Mouse (Mus musculus) midbrain, embryonic 14.5 days (tissue): ENCODE measurements around the gene Fam136a. TPM values are rescaled to one million over a fixed set of nuclear protein-coding genes. Genes with fewer than 3 reads are reported as not detected.
A peak's percentile ranks its signal among the peaks of the same experiment; 100 is the strongest.

Source experiments
- ATAC-seq: fragments of 200-750 bp; cut with Nextera tagmentation; 2 replicates; pipeline ENCODE4 v1.8.0; 2017; ENCODE audit warnings: moderate number of reproducible peaks, moderate library complexity; ENCODE audit not compliant: low FRiP score, low TSS enrichment
- DNase-seq: peaks from one replicate; pipeline ENCODE4 v3.0.0-alpha.2; 2015
- H3K27ac ChIP-seq: fragments of 300-500 bp; sonication (generic); replicated peaks from 2 replicates; pipeline ENCODE4 v1.5.1; 2014; ENCODE audit warnings: mild to moderate bottlenecking, low read depth, low read length, moderate library complexity
- H3K27me3 ChIP-seq: fragments of 300-500 bp; sonication (generic); 2 replicates; pipeline ENCODE4 v1.6.1; 2014; ENCODE audit warnings: low read length, control low read depth, mixed read lengths; ENCODE audit not compliant: control insufficient read depth, insufficient read depth
- H3K36me3 ChIP-seq: fragments of 300-500 bp; sonication (generic); 2 replicates; pipeline ENCODE4 v1.6.1; 2014; ENCODE audit warnings: low read length, control low read depth; ENCODE audit not compliant: control insufficient read depth, insufficient read depth
- H3K4me1 ChIP-seq: fragments of 300-500 bp; sonication (generic); 2 replicates; pipeline ENCODE4 v1.6.1; 2014; ENCODE audit warnings: mild to moderate bottlenecking, antibody characterized with exemption, low read length, control low read depth; ENCODE audit not compliant: control insufficient read depth, insufficient read depth
- H3K4me2 ChIP-seq: fragments of 300-500 bp; sonication (generic); 2 replicates; pipeline ENCODE4 v1.6.1; 2014; ENCODE audit warnings: mild to moderate bottlenecking, low read length, moderate library complexity
- H3K4me3 ChIP-seq: fragments of 300-500 bp; sonication (generic); replicated peaks from 2 replicates; pipeline ENCODE4 v1.5.1; 2014; ENCODE audit warnings: low read depth, low read length
- H3K9ac ChIP-seq: fragments of 300-500 bp; sonication (generic); replicated peaks from 2 replicates; pipeline ENCODE4 v1.6.1; 2014; ENCODE audit warnings: mild to moderate bottlenecking, low read length, moderate library complexity
- H3K9me3 ChIP-seq: fragments of 300-500 bp; sonication (generic); 2 replicates; pipeline ENCODE4 v1.6.1; 2016; ENCODE audit warnings: low read length, control low read depth, mixed read lengths; ENCODE audit not compliant: control insufficient read depth
- WGBS: fragments of 180-500 bp; shearing (Covaris S2); extraction: QIAGEN DNeasy Blood & Tissue Kit; methylation state at CpG from one replicate; pipeline ENCODE4 v1.1.7; 2014; 5-methylcytosine and 5-hydroxymethylcytosine counted together
- polyA plus RNA-seq: library from polyadenylated mRNA; unstranded; fragments of >200 nt; fragmentation: Nextera tagmentation; extraction: Ambion mirVana; gene quantifications from 2 replicates; pipeline ENCODE4 v1.2.1, GENCODE M21; 2014

The Fam136a gene
- polyA plus RNA-seq, 1 experiment from 2014 or later: 130 TPM

DNA sequence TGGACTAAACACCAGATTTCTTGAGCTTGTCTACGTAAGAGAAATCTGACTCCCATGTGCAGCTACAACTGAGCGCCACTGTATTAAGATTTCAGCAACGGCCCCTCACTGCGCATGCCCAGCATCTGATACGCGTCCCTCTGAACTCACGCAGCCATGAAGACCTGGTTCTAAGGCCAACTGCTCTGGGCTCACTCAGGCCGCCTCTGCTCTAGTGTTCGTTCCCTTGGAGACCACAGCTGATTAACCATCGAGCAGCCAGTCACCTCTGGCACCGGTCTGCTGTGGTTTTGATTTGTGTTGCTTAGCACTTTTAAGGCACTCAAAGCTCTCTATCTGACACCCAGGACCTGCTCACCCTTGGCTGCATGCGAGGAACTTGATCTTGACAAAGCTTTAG is 21.9 kb downstream of the Fam136a start:
- Histone ChIP-seq H3K4me3 (no peak overlapping the region), H3K4me1 (no peaks in the 10 kb centered on the region), H3K27me3 (no peaks in the 10 kb centered on the region), H3K36me3 (peaks cover 75% of the 10 kb centered on the region), H3K9me3 (no peaks in the 10 kb centered on the region), H3K4me2 (no peak overlapping the region), H3K27ac (no peak overlapping the region), H3K9ac (no peak overlapping the region)
- no peak for ATAC-seq
- 86% methylated on average over 12 of the region's 12 CpGs for WGBS
- DNase-seq: no peak

DNA sequence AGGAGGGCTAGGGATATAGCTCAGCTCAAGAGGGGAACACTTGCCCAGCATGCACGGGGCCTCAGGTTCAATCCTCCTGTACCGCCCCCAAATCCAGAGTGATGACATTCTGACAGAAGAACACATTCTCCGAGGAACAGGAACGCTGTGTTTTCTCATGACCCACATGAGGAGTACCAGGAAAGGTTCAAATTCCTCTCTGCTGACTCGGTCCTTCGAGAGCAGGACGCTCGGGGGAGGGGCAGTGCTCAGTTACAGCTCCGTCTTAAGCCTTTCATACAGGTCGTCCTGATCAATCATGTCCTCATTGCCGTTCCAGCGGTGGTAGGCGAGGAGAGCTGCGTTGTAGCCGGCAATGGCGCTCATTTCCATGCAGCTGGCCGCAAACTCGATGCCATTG is 23.0 kb downstream of the Fam136a start:
- Histone ChIP-seq H3K4me3 (no peak overlapping the region), H3K4me2 (no peak overlapping the region), H3K27me3 (no peaks in the 10 kb centered on the region), H3K27ac (no peak overlapping the region), H3K9ac (no peak overlapping the region), H3K9me3 (no peaks in the 10 kb centered on the region), H3K4me1 (no peaks in the 10 kb centered on the region), H3K36me3 (peaks cover 82% of the 10 kb centered on the region)
- 89% methylated on average over 18 of the region's 18 CpGs for WGBS
- DNase-seq (no peak), ATAC-seq (no peak)

DNA sequence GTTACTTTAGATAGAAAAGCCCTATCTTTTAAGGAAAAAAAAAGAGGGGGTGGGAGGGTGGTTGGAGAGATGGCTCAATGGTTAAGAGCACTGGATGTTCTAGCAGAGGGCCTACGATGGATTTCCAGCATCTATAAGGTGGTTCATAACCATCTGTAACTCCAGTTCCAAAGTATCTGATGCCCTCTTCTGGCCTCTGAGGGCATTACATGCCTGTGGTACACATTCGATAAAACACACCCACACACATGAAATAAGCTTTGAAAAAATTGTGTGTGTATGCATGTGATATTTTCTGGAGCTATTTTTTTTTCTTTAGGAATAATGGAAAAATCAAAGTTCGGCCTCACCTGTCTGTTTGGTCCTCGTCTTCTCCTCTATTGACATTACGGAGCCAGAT is 25.9 kb downstream of the Fam136a start:
- ATAC-seq (no peak), DNase-seq (no peak)
- Histone ChIP-seq H3K4me3 (no peak overlapping the region), H3K27me3 (no peaks in the 10 kb centered on the region), H3K9me3 (no peaks in the 10 kb centered on the region), H3K4me2 (no peak overlapping the region), H3K36me3 (peaks cover 74% of the 10 kb centered on the region), H3K4me1 (peaks cover 20% of the 10 kb centered on the region), H3K27ac (no peak overlapping the region), H3K9ac (no peak overlapping the region)
- 97% methylated on average over 5 of the region's 5 CpGs for WGBS

DNA sequence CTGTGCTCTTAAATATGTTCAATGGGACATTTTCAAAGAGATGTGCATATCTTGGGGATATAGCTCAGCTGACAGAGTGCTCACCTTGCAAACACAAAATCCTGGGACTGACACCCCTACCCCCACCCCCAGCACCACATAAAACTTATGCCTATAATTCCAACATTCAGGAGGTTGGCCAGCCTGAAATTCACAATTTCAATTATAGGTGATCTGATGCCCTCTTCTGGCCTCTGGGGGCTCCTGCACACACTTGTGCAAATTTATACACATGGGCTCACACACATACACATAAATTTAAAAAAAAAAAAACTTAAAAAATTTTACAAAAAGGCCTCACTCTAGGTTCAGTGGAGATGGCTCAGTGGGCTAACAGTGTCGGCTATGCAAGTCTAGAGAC is 27.7 kb downstream of the Fam136a start:
- WGBS: 97% methylated on average over 1 of the region's 1 CpGs
- H3K36me3 ChIP-seq: peaks cover 56% of the 10 kb centered on the region

DNA sequence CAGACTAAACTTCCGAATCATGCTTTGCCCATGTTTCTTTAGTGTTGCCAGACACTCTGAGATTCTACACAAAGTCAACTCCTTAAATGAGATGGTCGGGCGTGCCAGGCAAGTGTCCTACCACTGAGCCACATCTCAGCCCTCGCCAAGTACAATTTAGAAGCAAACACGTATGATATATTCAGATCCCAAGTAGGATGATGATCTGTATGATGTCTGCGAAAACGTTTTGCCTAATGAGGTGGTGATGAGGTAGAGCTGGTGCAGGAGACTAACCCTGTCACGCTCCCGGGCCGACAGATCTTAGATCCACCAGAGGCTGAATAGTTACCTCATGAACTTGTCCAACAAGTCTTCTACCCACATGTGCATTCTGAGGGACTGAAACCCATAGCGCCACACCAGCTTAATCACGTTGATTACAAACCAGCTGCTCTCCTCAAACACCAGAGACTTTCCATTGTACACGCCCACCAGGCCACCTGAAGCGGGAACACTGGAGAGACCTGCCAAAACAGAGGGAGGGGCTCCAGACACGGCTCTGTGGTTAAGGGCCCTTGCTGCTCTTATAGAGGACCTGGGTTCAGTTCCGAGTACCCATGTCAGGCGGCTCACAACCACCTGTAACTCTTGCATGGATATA is 28.8 kb downstream of the Fam136a start:
- Histone ChIP-seq H3K4me2 (0 out of 2 replicates have a peak overlapping the region, but pooled peaks have one; percentile 17), H3K4me1 (peaks cover 28% of the 10 kb centered on the region), H3K9ac (no peak overlapping the region), H3K9me3 (no peaks in the 10 kb centered on the region), H3K4me3 (no peak overlapping the region), H3K27ac (no peak overlapping the region), H3K27me3 (peaks cover 7% of the 10 kb centered on the region; the same call in 1 of the 2 replicates), H3K36me3 (peaks cover 46% of the 10 kb centered on the region)
- no peak for ATAC-seq
- DNase-seq: no peak
- 91% methylated on average over 17 of the region's 17 CpGs for WGBS

More for the DNA sequence above, 27.7 kb downstream of the Fam136a start:
- H3K27ac ChIP-seq: no peak overlapping the region
- no peaks in the 10 kb centered on the region for H3K9me3 ChIP-seq
- H3K27me3 ChIP-seq: peaks cover 6% of the 10 kb centered on the region; the same call in 1 of the 2 replicates
- no peak overlapping the region for H3K4me3 ChIP-seq
- no peak overlapping the region for H3K4me2 ChIP-seq
- no peak overlapping the region for H3K9ac ChIP-seq
- DNase-seq (no peak), ATAC-seq (no peak)
- peaks cover 28% of the 10 kb centered on the region for H3K4me1 ChIP-seq

DNA sequence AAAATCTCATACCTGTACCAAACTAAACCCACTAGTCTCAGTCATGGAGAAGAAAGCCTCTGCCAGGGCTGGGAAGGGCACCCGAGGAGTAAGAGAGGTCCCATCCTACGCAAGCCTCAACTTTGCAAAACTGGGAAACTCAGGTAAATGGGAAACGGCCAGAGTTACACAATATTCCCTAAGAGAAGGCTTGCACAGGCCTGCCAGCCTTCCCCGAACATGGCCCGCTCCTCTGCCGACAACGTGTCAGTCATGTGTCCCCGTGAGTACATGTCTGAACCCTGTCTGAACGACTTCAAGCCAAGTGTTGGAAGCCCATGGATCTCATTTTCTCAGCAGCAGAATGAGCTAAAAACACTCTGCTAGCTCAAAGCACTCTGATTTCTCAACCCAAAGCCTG is 29.6 kb downstream of the Fam136a start:
- 88% methylated on average over 9 of the region's 9 CpGs for WGBS
- peaks cover 7% of the 10 kb centered on the region; the same call in 1 of the 2 replicates for H3K27me3 ChIP-seq
- peaks cover 38% of the 10 kb centered on the region for H3K36me3 ChIP-seq
- ATAC-seq: no peak
- H3K9me3 ChIP-seq: no peaks in the 10 kb centered on the region
- DNase-seq: no peak
- H3K4me1 ChIP-seq: peaks cover 28% of the 10 kb centered on the region
- no peak overlapping the region for H3K27ac ChIP-seq
- H3K4me3 ChIP-seq: peak overlapping the region; percentile 94
- H3K4me2 ChIP-seq: peak overlapping the region; percentile 81
- no peak overlapping the region; the same call in 1 of the 2 replicates for H3K9ac ChIP-seq

DNA sequence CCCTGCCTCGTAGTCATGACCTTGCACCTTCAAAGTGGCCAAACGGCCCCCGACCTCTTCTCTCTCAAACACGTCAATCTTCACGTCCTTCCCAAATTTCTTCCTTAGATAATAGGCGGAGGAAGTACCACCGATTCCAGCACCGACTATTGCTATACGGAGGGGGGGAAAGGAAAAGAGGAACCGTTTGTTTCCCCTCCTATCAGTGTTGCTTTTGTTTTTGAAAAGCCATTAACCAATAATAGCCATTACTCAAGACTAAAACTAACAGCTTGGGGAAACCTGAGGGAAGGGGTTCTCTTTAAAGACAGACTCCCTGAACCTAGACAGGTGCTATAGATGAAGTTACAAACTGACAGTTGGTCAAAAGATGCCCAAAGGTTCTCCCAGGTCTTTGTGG is 30.5 kb downstream of the Fam136a start:
- peaks cover 28% of the 10 kb centered on the region for H3K4me1 ChIP-seq
- peak overlapping the region; percentile 92 for H3K27ac ChIP-seq
- H3K4me3 ChIP-seq: peak overlapping the region; percentile 94
- 21% methylated on average over 10 of the region's 10 CpGs for WGBS
- H3K4me2 ChIP-seq: peak overlapping the region; percentile 81
- H3K27me3 ChIP-seq: peaks cover 7% of the 10 kb centered on the region; the same call in 1 of the 2 replicates
- peak overlapping the region; percentile 90 for H3K9ac ChIP-seq
- DNase-seq (peak; percentile 4), ATAC-seq (no peak)
- H3K36me3 ChIP-seq: peaks cover 29% of the 10 kb centered on the region
- H3K9me3 ChIP-seq: no peaks in the 10 kb centered on the region

DNA sequence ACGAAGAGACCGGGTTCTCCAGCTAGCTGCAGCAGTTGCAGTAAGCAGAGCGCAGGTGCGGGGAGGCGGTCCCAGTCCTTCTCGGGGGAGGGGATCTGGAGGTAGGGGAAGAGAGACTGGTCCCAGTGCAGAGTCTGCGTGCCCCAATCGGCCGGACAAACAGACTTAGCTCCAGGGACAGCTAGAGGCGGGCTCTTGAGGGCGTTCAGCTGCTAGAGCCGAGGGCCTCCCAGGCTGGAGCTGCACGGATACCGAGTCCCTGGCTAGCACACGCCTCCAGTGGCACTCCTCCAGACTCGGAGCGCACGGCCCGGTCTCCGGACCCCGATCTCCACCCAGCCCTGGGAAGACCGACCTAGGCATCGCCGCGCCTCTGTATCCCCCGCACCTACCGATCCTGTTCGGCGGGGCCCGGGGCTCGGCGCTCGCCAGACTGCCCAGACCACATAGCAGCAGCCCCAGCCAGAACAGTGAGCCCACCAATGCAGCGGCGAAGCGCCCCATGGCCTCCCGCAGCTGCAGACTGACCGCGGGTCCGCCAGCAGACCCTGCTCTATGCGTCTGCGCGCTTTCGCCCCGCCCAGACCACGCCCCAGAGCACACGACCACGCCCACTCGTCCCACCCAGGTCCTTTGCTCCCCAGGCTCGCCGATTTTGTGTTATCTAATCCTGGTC is 31.3 kb downstream of the Fam136a start, which contains the start of gene Pcyox1:
Gene Pcyox1 (minus strand): TSS at position 574 of the 676 bp plus-strand sequence.
- H3K4me2 ChIP-seq: peak within 1 kb of the TSS; percentile 81
- H3K9me3 ChIP-seq: no peaks in the 10 kb centered on the region
- H3K4me1 ChIP-seq: peaks cover 28% of the 10 kb centered on the region
- peak; percentile 92 for DNase-seq
- H3K9ac ChIP-seq: peak within 1 kb of the TSS; percentile 90
- H3K27me3 ChIP-seq: peaks cover 7% of the 10 kb centered on the region; the same call in 1 of the 2 replicates
- H3K27ac ChIP-seq: peak within 1 kb of the TSS; percentile 92
- H3K36me3 ChIP-seq: peaks cover 21% of the 10 kb centered on the region
- peak within 1 kb of the TSS; percentile 94 for H3K4me3 ChIP-seq
- under 1% methylated on average over 51 of the region's 51 CpGs for WGBS
- peak; percentile 95 for ATAC-seq
